Mouse (Mus musculus) midbrain, postnatal 0 days (tissue): ENCODE data around the gene Btbd3. TPM values are rescaled to one million over a fixed set of nuclear protein-coding genes. Genes with fewer than 3 reads are reported as not detected.

Experiments
- ATAC-seq: fragments of 200-750 bp; cut with Nextera tagmentation; 2 replicates; pipeline ENCODE4 v1.8.0; 2017; ENCODE audit warnings: moderate number of reproducible peaks, mild to moderate bottlenecking, moderate TSS enrichment, moderate library complexity; ENCODE audit not compliant: low FRiP score
- DNase-seq: peaks from one replicate; pipeline ENCODE4 v3.0.0-alpha.2; 2015; ENCODE audit warnings: low spot score
- H3K27ac ChIP-seq: fragments of 300-500 bp; sonication (generic); 2 replicates; pipeline ENCODE4 v1.5.1; 2014; ENCODE audit warnings: low read depth, mild to moderate bottlenecking, low read length, mixed read lengths
- H3K27me3 ChIP-seq: fragments of 300-500 bp; sonication (generic); 2 replicates; pipeline ENCODE4 v1.6.1; 2014; ENCODE audit warnings: low read length, control low read depth, mixed read lengths; ENCODE audit not compliant: insufficient read depth
- H3K36me3 ChIP-seq: fragments of 300-500 bp; sonication (generic); 2 replicates; pipeline ENCODE4 v1.6.1; 2014; ENCODE audit warnings: low read length, control low read depth, mixed read lengths; ENCODE audit not compliant: insufficient read depth
- H3K4me1 ChIP-seq: fragments of 300-500 bp; sonication (generic); 2 replicates; pipeline ENCODE4 v1.6.1; 2014; ENCODE audit warnings: mild to moderate bottlenecking, control low read depth, antibody characterized with exemption, low read length, mixed read lengths; ENCODE audit not compliant: insufficient read depth
- H3K4me2 ChIP-seq: fragments of 300-500 bp; sonication (generic); 2 replicates; pipeline ENCODE4 v1.6.1; 2014; ENCODE audit warnings: low read depth, mild to moderate bottlenecking, low read length, mixed read lengths; ENCODE audit not compliant: poor library complexity, severe bottlenecking
- H3K4me3 ChIP-seq: fragments of 300-500 bp; sonication (generic); 2 replicates; pipeline ENCODE4 v1.5.1; 2014; ENCODE audit warnings: low read depth, mild to moderate bottlenecking, low read length, moderate library complexity
- H3K9ac ChIP-seq: fragments of 300-500 bp; sonication (generic); replicated peaks from 2 replicates; pipeline ENCODE4 v1.6.1; 2014; ENCODE audit warnings: mild to moderate bottlenecking, low read length, moderate library complexity, mixed read lengths; ENCODE audit not compliant: poor library complexity, severe bottlenecking
- H3K9me3 ChIP-seq: fragments of 300-500 bp; sonication (generic); 2 replicates; pipeline ENCODE4 v1.6.1; 2016; ENCODE audit warnings: low read length, control low read depth
- CTCF ChIP-seq: IDR thresholded peaks from 2 replicates; pipeline ENCODE4 v1.5.1; 2016; ENCODE audit warnings: antibody characterized with exemption, mild to moderate bottlenecking
- WGBS: fragments of 180-500 bp; shearing (Covaris S2); extraction: QIAGEN DNeasy Blood & Tissue Kit; methylation state at CpG from one replicate; pipeline ENCODE4 v1.1.7; 2014; 5-methylcytosine and 5-hydroxymethylcytosine counted together
- polyA plus RNA-seq: library from polyadenylated mRNA; unstranded; fragments of >200 nt; fragmentation: Nextera tagmentation; extraction: Ambion mirVana; gene quantifications from 2 replicates; pipeline ENCODE4 v1.2.1, GENCODE M21; 2015
- total RNA-seq: library from RNA; depleted of rRNA; stranded (reverse); fragments of >200 nt; gene quantifications from 2 replicates; pipeline ENCODE4 v1.2.3, GENCODE M21; 2014

The Btbd3 gene
- total and polyA plus RNA-seq, 2 experiments from 2014 or later = 37.0 to 60.1 TPM

- WGBS = 22% methylated on average over 4 of the region's 4 CpGs
These were observed 275.6 kb downstream of the Btbd3 start for GRCm38 (mm10) chr2:138531992-138532391.

GRCm38 (mm10) chr2:138539655-138540054, 283.3 kb downstream of the Btbd3 start:
- Histone ChIP-seq H3K27me3 (no peaks in the 10 kb centered on the region), H3K4me2 (no peak overlapping the region), H3K4me1 (no peaks in the 10 kb centered on the region), H3K4me3 (no peak overlapping the region), H3K9me3 (no peaks in the 10 kb centered on the region), H3K27ac (no peak overlapping the region), H3K36me3 (no peaks in the 10 kb centered on the region), H3K9ac (no peak overlapping the region)
- ATAC-seq = no peak
- TF ChIP-seq CTCF = no peak
- no peak for DNase-seq
- 79% methylated on average over 3 of the region's 3 CpGs for WGBS

More at GRCm38 (mm10) chr2:138531992-138532391, 275.6 kb downstream of the Btbd3 start:
- Histone ChIP-seq H3K36me3 (no peaks in the 10 kb centered on the region), H3K4me3 (no peak overlapping the region), H3K9me3 (no peaks in the 10 kb centered on the region), H3K9ac (no peak overlapping the region), H3K27ac (no peak overlapping the region), H3K4me2 (no peak overlapping the region), H3K27me3 (no peaks in the 10 kb centered on the region), H3K4me1 (no peaks in the 10 kb centered on the region)
- ATAC-seq = no peak
- no peak for DNase-seq
- TF ChIP-seq CTCF = no peak

- H3K27me3 ChIP-seq = no peaks in the 10 kb centered on the region
- DNase-seq (peak; percentile 22), ATAC-seq (no peak)
- H3K4me1 ChIP-seq = no peaks in the 10 kb centered on the region
- 81% methylated on average over 2 of the region's 2 CpGs for WGBS
- no peak overlapping the region for H3K4me2 ChIP-seq
- H3K36me3 ChIP-seq = no peaks in the 10 kb centered on the region
- H3K4me3 ChIP-seq = no peak overlapping the region
- H3K9me3 ChIP-seq = no peaks in the 10 kb centered on the region
- no peak overlapping the region for H3K9ac ChIP-seq
- H3K27ac ChIP-seq = no peak overlapping the region
- no peak for TF ChIP-seq CTCF
These were observed 292.6 kb downstream of the Btbd3 start for GRCm38 (mm10) chr2:138548990-138549389.

- H3K27me3 ChIP-seq = no peaks in the 10 kb centered on the region
- no peak for ATAC-seq
- H3K9me3 ChIP-seq = no peaks in the 10 kb centered on the region
- 68% methylated on average over 5 of the region's 5 CpGs for WGBS
- no peaks in the 10 kb centered on the region for H3K4me1 ChIP-seq
- H3K27ac ChIP-seq = no peak overlapping the region
- H3K9ac ChIP-seq = no peak overlapping the region
- DNase-seq = peak; percentile 85
- no peak overlapping the region for H3K4me3 ChIP-seq
- no peaks in the 10 kb centered on the region for H3K36me3 ChIP-seq
- no peak for TF ChIP-seq CTCF
- no peak overlapping the region for H3K4me2 ChIP-seq
These were observed 295.2 kb downstream of the Btbd3 start for GRCm38 (mm10) chr2:138551516-138551915.

- ATAC-seq (no peak), DNase-seq (no peak)
- Histone ChIP-seq H3K9ac (no peak overlapping the region), H3K4me3 (no peak overlapping the region), H3K9me3 (no peaks in the 10 kb centered on the region), H3K27me3 (no peaks in the 10 kb centered on the region), H3K36me3 (no peaks in the 10 kb centered on the region), H3K4me1 (no peaks in the 10 kb centered on the region), H3K4me2 (no peak overlapping the region), H3K27ac (no peak overlapping the region)
- WGBS = 80% methylated on average over 11 of the region's 11 CpGs
- no peak for TF ChIP-seq CTCF
These were observed 298.9 kb downstream of the Btbd3 start for GRCm38 (mm10) chr2:138555106-138555862.

- WGBS = 90% methylated on average over 2 of the region's 2 CpGs
- no peak for ATAC-seq
- no peaks in the 10 kb centered on the region for H3K27me3 ChIP-seq
- no peak overlapping the region for H3K27ac ChIP-seq
- no peak for DNase-seq
- H3K9ac ChIP-seq = no peak overlapping the region
- H3K9me3 ChIP-seq = no peaks in the 10 kb centered on the region
- no peak overlapping the region for H3K4me2 ChIP-seq
- no peak for TF ChIP-seq CTCF
- H3K4me3 ChIP-seq = no peak overlapping the region
- no peaks in the 10 kb centered on the region for H3K36me3 ChIP-seq
- H3K4me1 ChIP-seq = no peaks in the 10 kb centered on the region
These were observed 329.6 kb downstream of the Btbd3 start for GRCm38 (mm10) chr2:138585930-138586329.
